Mouse (Mus musculus) liver, embryonic 16.5 days (tissue): Measurements from ENCODE around the gene Inpp4b. TPM values are rescaled to one million over a fixed set of nuclear protein-coding genes. Genes with fewer than 3 reads are reported as not detected.

Experiments
- ATAC-seq: fragments of 200-750 bp; cut with Nextera tagmentation; 2 replicates; pipeline ENCODE4 v1.8.0; 2017; ENCODE audit warnings: low read depth, mild to moderate bottlenecking, moderate number of reproducible peaks, moderate library complexity
- H3K27ac ChIP-seq: fragments of 300-500 bp; sonication (generic); 2 replicates; pipeline ENCODE4 v1.5.1; 2014; ENCODE audit warnings: mild to moderate bottlenecking, low read length
- H3K27me3 ChIP-seq: fragments of 300-500 bp; sonication (generic); 2 replicates; pipeline ENCODE4 v1.6.1; 2014; ENCODE audit warnings: low read depth, low read length, mixed read lengths; ENCODE audit not compliant: control insufficient read depth, insufficient read depth
- H3K36me3 ChIP-seq: fragments of 300-500 bp; sonication (generic); 2 replicates; pipeline ENCODE4 v1.6.1; 2014; ENCODE audit warnings: mild to moderate bottlenecking; ENCODE audit not compliant: control insufficient read depth, insufficient read depth
- H3K4me1 ChIP-seq: fragments of 300-500 bp; sonication (generic); 2 replicates; pipeline ENCODE4 v1.6.1; 2014; ENCODE audit warnings: low read depth, low read length, mixed read lengths; ENCODE audit not compliant: control insufficient read depth
- H3K4me2 ChIP-seq: fragments of 300-500 bp; sonication (generic); 2 replicates; pipeline ENCODE4 v1.6.1; 2014; ENCODE audit warnings: low read depth, low read length, mixed read lengths
- H3K4me3 ChIP-seq: fragments of 300-500 bp; sonication (generic); 2 replicates; pipeline ENCODE4 v1.5.1; 2014; ENCODE audit warnings: low read depth, mild to moderate bottlenecking, low read length
- H3K9ac ChIP-seq: fragments of 300-500 bp; sonication (generic); 2 replicates; pipeline ENCODE4 v1.6.1; 2014; ENCODE audit warnings: low read depth, low read length
- H3K9me3 ChIP-seq: fragments of 300-500 bp; sonication (generic); replicated peaks from 2 replicates; pipeline ENCODE4 v1.6.1; 2016; ENCODE audit warnings: low read length; ENCODE audit not compliant: control insufficient read depth
- WGBS: fragments of 180-500 bp; shearing (Covaris S2); extraction: QIAGEN DNeasy Blood & Tissue Kit; methylation state at CpG from one replicate; pipeline ENCODE4 v1.1.7; 2014; ENCODE audit not compliant: insufficient replicate concordance; 5-methylcytosine and 5-hydroxymethylcytosine counted together
- polyA plus RNA-seq: library from polyadenylated mRNA; unstranded; fragments of >200 nt; fragmentation: Nextera tagmentation; extraction: Ambion mirVana; gene quantifications from 2 replicates; pipeline ENCODE4 v1.2.1, GENCODE M21; 2015

The Inpp4b gene
- polyA plus RNA-seq, 1 experiment from 2014 or later: 1.5 TPM

GRCm38 (mm10) chr8:81643030-81643429, 300.7 kb downstream of the Inpp4b start:
- no peaks in the 10 kb centered on the region for H3K36me3 ChIP-seq
- H3K9me3 ChIP-seq: no peaks in the 10 kb centered on the region
- no peak overlapping the region for H3K9ac ChIP-seq
- 60% methylated on average over 4 of the region's 4 CpGs for WGBS
- no peak overlapping the region for H3K4me3 ChIP-seq
- H3K4me2 ChIP-seq: no peak overlapping the region
- no peaks in the 10 kb centered on the region for H3K4me1 ChIP-seq
- H3K27ac ChIP-seq: no peak overlapping the region
- no peak for ATAC-seq
- H3K27me3 ChIP-seq: no peaks in the 10 kb centered on the region

GRCm38 (mm10) chr8:81692167-81692566, 349.8 kb downstream of the Inpp4b start:
- Histone ChIP-seq H3K4me2 (no peak overlapping the region), H3K27me3 (no peaks in the 10 kb centered on the region), H3K27ac (no peak overlapping the region), H3K4me3 (no peak overlapping the region), H3K36me3 (no peaks in the 10 kb centered on the region), H3K9me3 (no peaks in the 10 kb centered on the region), H3K4me1 (no peaks in the 10 kb centered on the region), H3K9ac (no peak overlapping the region)
- no peak for ATAC-seq

DNA sequence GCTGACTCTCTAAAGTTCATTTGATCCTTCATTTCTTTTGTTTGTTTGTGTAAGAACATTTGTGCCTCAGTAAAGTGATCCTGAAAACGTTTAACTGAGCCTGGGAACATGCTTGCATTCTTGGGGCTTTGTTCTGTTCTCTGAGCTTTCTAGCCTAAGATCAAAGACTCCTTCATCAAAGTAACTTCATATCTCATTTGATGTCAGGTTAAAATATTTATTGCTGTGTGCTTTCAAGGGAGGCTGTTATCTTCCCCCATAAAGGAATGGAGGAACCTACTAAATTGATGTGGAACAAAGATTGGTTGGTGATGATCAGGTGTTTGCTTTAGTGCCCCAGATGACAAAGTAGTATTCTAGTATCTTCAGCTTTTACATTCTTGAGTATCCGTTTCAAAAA, 352.5 kb downstream of the Inpp4b start:
- no peak overlapping the region for H3K27ac ChIP-seq
- no peak overlapping the region for H3K4me2 ChIP-seq
- H3K9me3 ChIP-seq: no peaks in the 10 kb centered on the region
- no peaks in the 10 kb centered on the region for H3K36me3 ChIP-seq
- H3K4me1 ChIP-seq: no peaks in the 10 kb centered on the region
- 27% methylated on average over 2 of the region's 2 CpGs for WGBS
- H3K4me3 ChIP-seq: no peak overlapping the region
- no peaks in the 10 kb centered on the region for H3K27me3 ChIP-seq
- H3K9ac ChIP-seq: no peak overlapping the region
- ATAC-seq: no peak

DNA sequence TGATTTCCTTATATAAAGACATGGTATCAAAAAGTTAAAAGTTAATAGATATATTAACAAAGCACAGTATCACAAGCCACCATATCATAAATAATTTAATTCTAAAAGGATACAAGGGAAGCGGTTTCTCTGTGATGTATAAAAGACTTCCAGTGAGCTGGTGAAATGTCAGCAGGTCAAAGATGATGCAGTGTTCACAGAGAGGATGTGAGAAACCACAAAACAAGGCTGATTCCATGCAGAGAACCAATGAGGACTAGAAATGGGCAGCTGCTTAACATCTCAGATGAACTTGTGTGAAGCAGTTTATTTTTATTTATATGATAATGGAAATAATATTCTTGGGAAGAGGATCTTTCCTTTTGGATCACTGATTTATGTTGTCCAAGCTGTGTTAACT, 359.7 kb downstream of the Inpp4b start:
- Histone ChIP-seq H3K4me1 (no peaks in the 10 kb centered on the region), H3K9ac (no peak overlapping the region), H3K36me3 (no peaks in the 10 kb centered on the region), H3K9me3 (no peaks in the 10 kb centered on the region), H3K4me3 (no peak overlapping the region), H3K4me2 (no peak overlapping the region), H3K27ac (no peak overlapping the region), H3K27me3 (no peaks in the 10 kb centered on the region)
- no peak for ATAC-seq
- WGBS: 61% methylated on average over 1 of the region's 1 CpGs

DNA sequence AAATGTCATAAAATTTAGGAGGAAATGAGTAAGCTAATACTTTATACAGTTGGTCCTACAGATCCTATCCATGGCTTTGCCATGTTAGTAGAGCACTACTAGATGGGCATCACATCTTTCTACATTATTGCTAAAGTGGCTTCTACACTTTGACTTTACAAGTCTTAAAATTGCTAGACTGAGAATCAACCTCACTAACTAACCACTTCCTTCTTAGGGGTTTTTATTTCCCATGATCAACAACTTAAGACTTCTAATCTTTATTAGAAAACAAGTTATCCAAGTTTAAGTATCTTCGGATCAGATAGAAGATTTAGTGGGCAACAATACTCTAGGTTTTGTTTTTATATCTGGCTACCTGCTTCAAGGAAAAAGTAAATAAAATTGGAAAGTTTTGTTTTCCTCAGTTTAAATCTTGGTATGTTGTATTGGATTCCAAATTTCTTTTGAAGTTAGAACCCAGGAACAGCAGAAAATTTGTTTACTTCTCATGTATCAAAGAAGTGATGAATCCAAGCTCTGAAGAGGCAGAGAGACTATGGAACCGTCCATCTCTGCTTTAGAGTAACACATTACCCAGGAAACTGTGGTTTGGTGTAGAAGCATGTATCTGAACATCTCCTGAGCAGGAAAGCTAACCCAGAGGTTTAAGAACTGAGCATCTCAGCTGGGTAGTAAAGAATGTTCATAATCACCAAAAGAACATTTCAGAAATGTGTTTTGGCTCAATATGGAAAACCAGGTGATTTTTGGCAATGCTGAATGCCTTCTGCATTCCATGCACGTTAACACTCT, 361.4 kb downstream of the Inpp4b start:
- WGBS: 44% methylated on average over 3 of the region's 3 CpGs

DNA sequence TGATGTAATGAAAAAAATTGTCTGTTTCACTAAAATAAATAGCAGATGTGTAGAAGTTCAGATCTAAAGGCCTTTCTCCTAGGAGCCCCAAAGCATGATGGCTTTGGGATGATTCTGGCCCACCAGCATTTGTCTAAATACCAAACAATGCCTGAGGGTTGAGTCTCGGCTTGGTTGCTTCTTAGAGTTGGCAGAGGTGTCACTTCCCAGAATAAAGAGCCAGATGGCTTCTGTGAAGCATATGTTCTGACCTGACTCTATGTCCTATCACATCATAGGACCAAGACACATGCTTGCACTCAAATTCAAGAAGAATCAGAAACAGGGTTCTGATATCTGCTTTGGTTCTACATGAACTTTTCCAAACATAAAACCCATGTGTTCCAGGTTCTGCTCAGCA, 365.1 kb downstream of the Inpp4b start:
- H3K27me3 ChIP-seq: no peaks in the 10 kb centered on the region
- H3K9ac ChIP-seq: no peak overlapping the region
- no peaks in the 10 kb centered on the region for H3K36me3 ChIP-seq
- no peaks in the 10 kb centered on the region for H3K4me1 ChIP-seq
- H3K27ac ChIP-seq: no peak overlapping the region
- no peak overlapping the region for H3K4me2 ChIP-seq
- no peak for ATAC-seq
- 32% methylated on average over 1 of the region's 1 CpGs for WGBS
- no peak overlapping the region for H3K4me3 ChIP-seq
- H3K9me3 ChIP-seq: no peaks in the 10 kb centered on the region

More for the DNA sequence above, 361.4 kb downstream of the Inpp4b start:
- no peak for ATAC-seq
- Histone ChIP-seq H3K4me2 (no peak overlapping the region), H3K36me3 (no peaks in the 10 kb centered on the region), H3K4me3 (no peak overlapping the region), H3K27ac (no peak overlapping the region), H3K4me1 (no peaks in the 10 kb centered on the region), H3K9me3 (no peaks in the 10 kb centered on the region), H3K9ac (no peak overlapping the region), H3K27me3 (no peaks in the 10 kb centered on the region)

GRCm38 (mm10) chr8:81731332-81731731, 389.0 kb downstream of the Inpp4b start:
- Histone ChIP-seq H3K36me3 (no peaks in the 10 kb centered on the region), H3K4me2 (no peak overlapping the region), H3K9me3 (no peaks in the 10 kb centered on the region), H3K9ac (no peak overlapping the region), H3K27me3 (no peaks in the 10 kb centered on the region), H3K4me3 (no peak overlapping the region), H3K27ac (no peak overlapping the region), H3K4me1 (no peaks in the 10 kb centered on the region)
- ATAC-seq: no peak

DNA sequence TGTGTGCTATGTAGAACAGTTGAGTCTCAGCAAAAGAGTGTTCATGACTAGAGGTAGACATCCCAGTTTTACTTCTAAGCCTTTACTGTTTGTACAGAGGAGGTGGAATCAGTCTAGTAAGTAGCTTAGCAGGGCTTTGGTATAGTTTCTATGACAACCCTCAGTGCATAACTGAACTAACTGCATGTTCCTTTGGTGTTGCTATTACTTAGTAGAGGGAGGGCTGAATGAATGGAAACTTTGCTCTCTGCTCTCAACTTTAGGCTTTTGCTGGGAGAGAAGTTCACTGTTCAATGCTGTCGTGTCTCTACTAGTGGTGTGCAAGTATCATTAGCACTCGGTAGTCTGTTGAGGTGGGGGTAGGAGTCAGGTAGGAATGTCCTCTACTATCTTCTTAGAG, 393.3 kb downstream of the Inpp4b start:
- ATAC-seq: no peak
- Histone ChIP-seq H3K27ac (no peak overlapping the region), H3K36me3 (no peaks in the 10 kb centered on the region), H3K4me1 (no peaks in the 10 kb centered on the region), H3K27me3 (no peaks in the 10 kb centered on the region), H3K9ac (no peak overlapping the region), H3K4me2 (no peak overlapping the region), H3K4me3 (no peak overlapping the region), H3K9me3 (no peaks in the 10 kb centered on the region)
- WGBS: 46% methylated on average over 2 of the region's 2 CpGs

DNA sequence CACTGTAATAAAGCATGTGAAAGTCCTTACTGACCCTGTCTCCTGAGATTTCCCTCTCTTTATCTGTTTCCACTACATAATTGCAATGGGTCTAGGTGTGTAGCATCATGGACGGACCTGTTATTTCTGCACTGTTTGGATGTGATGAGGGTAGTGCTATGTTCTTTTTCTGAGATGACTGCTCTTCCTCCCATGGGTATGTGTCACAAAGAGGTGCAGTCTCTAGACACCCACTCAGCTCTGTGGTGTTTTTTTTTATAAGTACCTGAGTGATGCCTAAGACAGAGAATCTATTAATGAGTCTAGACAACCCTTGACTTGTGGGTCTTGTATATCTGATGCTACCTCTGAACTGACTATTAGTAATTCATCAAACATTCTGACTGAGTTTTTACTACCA, 393.7 kb downstream of the Inpp4b start:
- no peaks in the 10 kb centered on the region for H3K4me1 ChIP-seq
- no peak overlapping the region for H3K4me3 ChIP-seq
- no peak for ATAC-seq
- H3K9ac ChIP-seq: no peak overlapping the region
- no peaks in the 10 kb centered on the region for H3K27me3 ChIP-seq
- 61% methylated on average over 1 of the region's 1 CpGs for WGBS
- no peaks in the 10 kb centered on the region for H3K36me3 ChIP-seq
- no peaks in the 10 kb centered on the region for H3K9me3 ChIP-seq
- no peak overlapping the region for H3K4me2 ChIP-seq
- H3K27ac ChIP-seq: no peak overlapping the region
